Mouse (Mus musculus): ENCODE results near the gene Angpt4. TPM values are rescaled to one million over a fixed set of nuclear protein-coding genes. Genes with fewer than 3 reads are reported as not detected.

Angpt4 gene
- polyA plus RNA-seq, 1 experiment from 2014 or later = 0.45 TPM

DNA sequence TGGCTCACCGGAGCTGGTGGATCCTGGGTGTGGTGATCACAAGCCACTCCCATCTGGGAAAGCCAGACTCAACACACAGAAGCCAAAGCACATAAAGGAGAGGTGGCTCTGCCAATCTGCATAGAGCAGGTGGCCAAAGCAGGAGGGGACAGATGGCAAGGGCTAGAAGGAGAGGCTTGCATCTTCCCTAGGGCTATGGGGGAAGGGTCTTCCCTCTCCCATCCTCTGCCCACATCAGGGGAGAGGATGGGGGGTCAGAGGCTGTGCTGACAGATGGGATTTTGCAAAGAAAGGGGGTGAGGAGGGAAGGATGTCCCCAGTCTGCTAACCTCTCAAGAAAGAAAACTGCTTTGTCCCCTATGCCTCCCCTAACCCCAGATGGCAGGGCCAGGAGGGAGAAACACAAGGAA is 80.0 kb downstream of the Angpt4 start:
- H3K4me1 ChIP-seq (ENCODE audit: control insufficient read depth, insufficient read depth, low read length) = no peaks in the 10 kb centered on the region
- H3K27ac ChIP-seq (replicated peaks; ENCODE audit: low read depth, low read length) = no peak overlapping the region
- H3K27me3 ChIP-seq (ENCODE audit: control insufficient read depth, insufficient read depth, low read length) = peaks cover 3% of the 10 kb centered on the region
- ATAC-seq (replicated peaks; ENCODE audit: insufficient number of reproducible peaks, low FRiP score, low TSS enrichment, low read depth) (peak; percentile 49; the same call in 1 of the 2 replicates), DNase-seq (ENCODE audit: low spot score) (no peak)
- no peak overlapping the region for H3K4me2 ChIP-seq (ENCODE audit: low read depth, low read length)
- H3K36me3 ChIP-seq (replicated peaks; ENCODE audit: control insufficient read depth, insufficient read depth, low read depth, low read length) = no peaks in the 10 kb centered on the region
- no peaks in the 10 kb centered on the region for H3K9me3 ChIP-seq (replicated peaks; ENCODE audit: control insufficient read depth, low read length)
- H3K4me3 ChIP-seq (ENCODE audit: low read depth, low read length) = no peak overlapping the region
- 22% methylated on average over 1 of the region's 1 CpGs for WGBS
- H3K9ac ChIP-seq (replicated peaks; ENCODE audit: low read length) = no peak overlapping the region

DNA sequence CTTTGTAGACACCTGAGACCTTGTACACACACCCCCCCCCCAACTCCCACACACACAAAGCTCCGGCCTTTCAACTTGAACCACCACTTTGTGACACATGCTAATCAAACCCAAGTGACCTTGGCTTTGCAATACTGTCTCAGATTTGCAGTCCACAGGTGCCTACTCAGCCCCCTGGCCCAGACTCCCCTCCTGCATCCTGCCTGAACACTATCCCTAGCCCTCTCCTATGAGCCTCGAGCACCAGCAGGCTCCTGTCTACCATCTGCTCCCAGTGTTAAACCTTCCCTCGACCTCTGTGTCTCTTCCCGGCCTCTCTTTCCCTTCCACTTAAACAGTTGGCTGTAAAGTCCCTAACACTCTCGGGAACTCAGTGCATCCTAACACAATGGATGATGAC is 80.4 kb downstream of the Angpt4 start:
- Histone ChIP-seq H3K36me3 (replicated peaks; ENCODE audit: control insufficient read depth, insufficient read depth, low read depth, low read length) (no peaks in the 10 kb centered on the region), H3K4me2 (ENCODE audit: low read depth, low read length) (no peak overlapping the region), H3K4me1 (ENCODE audit: control insufficient read depth, insufficient read depth, low read length) (no peaks in the 10 kb centered on the region), H3K9me3 (replicated peaks; ENCODE audit: control insufficient read depth, low read length) (no peaks in the 10 kb centered on the region), H3K4me3 (ENCODE audit: low read depth, low read length) (no peak overlapping the region), H3K9ac (replicated peaks; ENCODE audit: low read length) (no peak overlapping the region), H3K27ac (replicated peaks; ENCODE audit: low read depth, low read length) (no peak overlapping the region), H3K27me3 (ENCODE audit: control insufficient read depth, insufficient read depth, low read length) (peaks cover 5% of the 10 kb centered on the region)
- 33% methylated on average over 5 of the region's 5 CpGs for WGBS
- DNase-seq (ENCODE audit: low spot score) (no peak), ATAC-seq (replicated peaks; ENCODE audit: insufficient number of reproducible peaks, low FRiP score, low TSS enrichment, low read depth) (peak; percentile 32; the same call in 1 of the 2 replicates)

DNA sequence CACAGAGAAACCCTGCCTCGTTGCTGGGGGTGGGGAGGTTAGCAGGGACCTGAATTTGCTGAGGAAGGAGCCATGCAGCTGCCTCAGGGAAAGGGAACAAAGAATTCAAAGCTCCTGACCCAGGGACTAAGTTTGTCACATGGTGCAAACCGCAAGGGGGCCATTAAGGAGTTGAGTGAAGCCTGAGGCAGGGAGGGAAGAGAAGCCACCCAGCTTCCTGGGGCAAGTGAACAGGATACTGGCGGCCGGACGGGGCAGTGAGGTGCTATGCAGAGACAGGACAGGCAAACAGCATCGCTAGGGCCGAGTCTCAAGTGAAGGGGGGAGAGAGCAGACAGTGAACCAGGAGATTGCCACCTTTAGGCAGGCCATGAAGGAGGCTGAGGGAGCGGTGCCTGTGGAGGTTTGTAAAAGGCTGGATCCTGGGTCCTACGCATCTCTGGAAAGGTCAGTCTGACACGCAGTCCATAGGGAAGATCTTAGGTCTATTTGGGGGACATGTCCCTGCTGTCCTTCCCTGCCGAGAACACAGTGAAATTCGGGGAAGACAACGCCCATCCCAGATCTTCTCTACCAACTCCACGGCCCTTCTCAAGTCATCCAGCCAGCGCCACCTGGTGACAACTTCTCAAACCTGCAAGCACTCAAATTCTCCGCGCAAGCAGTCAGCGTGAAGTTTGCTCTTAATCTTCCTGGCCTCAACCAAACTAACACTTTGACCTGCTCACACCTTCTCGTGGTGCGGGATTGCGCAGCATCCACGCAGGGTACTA is 83.5 kb downstream of the Angpt4 start:
- peak overlapping the region; percentile 22; the same call in 1 of the 2 replicates for H3K4me2 ChIP-seq (ENCODE audit: low read depth, low read length)
- no peak overlapping the region for H3K27ac ChIP-seq (replicated peaks; ENCODE audit: low read depth, low read length)
- no peaks in the 10 kb centered on the region for H3K4me1 ChIP-seq (ENCODE audit: control insufficient read depth, insufficient read depth, low read length)
- H3K27me3 ChIP-seq (ENCODE audit: control insufficient read depth, insufficient read depth, low read length) = peaks cover 10% of the 10 kb centered on the region
- ATAC-seq (replicated peaks; ENCODE audit: insufficient number of reproducible peaks, low FRiP score, low TSS enrichment, low read depth) (no peak), DNase-seq (ENCODE audit: low spot score) (peak; percentile 84)
- H3K9me3 ChIP-seq (replicated peaks; ENCODE audit: control insufficient read depth, low read length) = no peaks in the 10 kb centered on the region
- no peaks in the 10 kb centered on the region for H3K36me3 ChIP-seq (replicated peaks; ENCODE audit: control insufficient read depth, insufficient read depth, low read depth, low read length)
- no peak overlapping the region for H3K9ac ChIP-seq (replicated peaks; ENCODE audit: low read length)
- no peak overlapping the region for H3K4me3 ChIP-seq (ENCODE audit: low read depth, low read length)
- WGBS = 5% methylated on average over 22 of the region's 22 CpGs

MicroRNA genes within 50 kb of the gene (microRNA counts, 519-probe panel; counts per million panel counts)
- not detected for microRNA mmu-miR-1953

Small RNA genes within 50 kb of the gene (microRNA-seq; reads per million reads assigned to microRNA genes)
- not detected for gene Mir1953 (ENCODE audit: borderline number of aligned reads)

Other genes with a start within 250 kb of the Angpt4 start
- gene Rad21l, start 242.7 kb upstream of the Angpt4 start, polyA plus RNA-seq (2014; fragmentation: Nextera tagmentation; extraction: Ambion mirVana) = 0.13 TPM in 1 of 2 replicates, not detected in the other
- 2.4 and 2.7 TPM in 2 replicates for gene Tmem74b, start 209.2 kb upstream of the Angpt4 start, polyA plus RNA-seq (2014; fragmentation: Nextera tagmentation; extraction: Ambion mirVana)
- gene Psmf1, start 167.0 kb upstream of the Angpt4 start, polyA plus RNA-seq (2014; fragmentation: Nextera tagmentation; extraction: Ambion mirVana) = 45.8 and 46.8 TPM in 2 replicates
- 0.36 and 0.71 TPM in 2 replicates for gene Rspo4, start 68.3 kb upstream of the Angpt4 start, polyA plus RNA-seq (2014; fragmentation: Nextera tagmentation; extraction: Ambion mirVana)
- 31.7 and 34.8 TPM in 2 replicates for gene Fam110a, start 69.0 kb downstream of the Angpt4 start, polyA plus RNA-seq (2014; fragmentation: Nextera tagmentation; extraction: Ambion mirVana)
- 0.36 and 0.72 TPM in 2 replicates for gene Slc52a3, start 85.3 kb downstream of the Angpt4 start, polyA plus RNA-seq (2014; fragmentation: Nextera tagmentation; extraction: Ambion mirVana)
- 1.9 and 2.6 TPM in 2 replicates for gene Scrt2, start 170.3 kb downstream of the Angpt4 start, polyA plus RNA-seq (2014; fragmentation: Nextera tagmentation; extraction: Ambion mirVana)
- gene Srxn1, start 194.3 kb downstream of the Angpt4 start, polyA plus RNA-seq (2014; fragmentation: Nextera tagmentation; extraction: Ambion mirVana) = 10.0 and 10.6 TPM in 2 replicates
- gene Tcf15, start 232.4 kb downstream of the Angpt4 start, polyA plus RNA-seq (2014; fragmentation: Nextera tagmentation; extraction: Ambion mirVana) = 11.3 and 12.2 TPM in 2 replicates